Mouse (Mus musculus): ENCODE measurements around the gene Ciart. TPM values are rescaled to one million over a fixed set of nuclear protein-coding genes. Genes with fewer than 3 reads are reported as not detected.
A peak's percentile ranks its signal among the peaks of the same experiment; 100 is the strongest.

Gene Ciart
- polyA plus RNA-seq, 1 experiment = 0.72 TPM

DNA sequence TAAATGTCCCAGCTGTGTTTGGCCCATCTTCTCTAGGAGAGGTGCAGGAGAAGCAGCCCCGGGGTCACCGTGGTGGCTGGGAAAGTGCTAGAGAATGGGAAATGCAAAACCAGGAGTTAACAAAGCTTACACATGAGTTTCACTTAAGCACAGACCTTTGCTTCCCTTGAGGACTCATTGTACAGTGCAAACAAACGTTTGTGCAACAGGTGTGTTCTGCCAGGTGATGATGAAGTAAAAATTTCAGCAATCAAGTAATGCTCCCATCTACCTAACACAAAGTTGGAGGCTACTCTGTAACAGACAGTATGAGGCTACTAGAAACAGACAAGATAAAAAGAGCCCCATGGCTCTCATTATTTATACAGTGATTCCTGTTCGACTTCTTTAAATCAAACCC is 3.0 kb downstream of the Ciart start:
- H3K27me3 ChIP-seq (ENCODE audit: control insufficient read depth, insufficient read depth, low read length) = no peaks in the 10 kb centered on the region
- WGBS = 69% methylated on average over 4 of the region's 4 CpGs
- peaks cover 6% of the 10 kb centered on the region; the same call in 1 of the 2 replicates for H3K4me1 ChIP-seq (ENCODE audit: control insufficient read depth, insufficient read depth, insufficient read length, low read length)
- TF ChIP-seq CTCF (IDR thresholded peaks at IDR 0.05; ENCODE audit: extremely low read depth, insufficient read length, insufficient replicate concordance, low read depth, low read length) (no peak), POLR2A (IDR thresholded peaks at IDR 0.05; ENCODE audit: low read depth, low read length) (no peak)
- H3K27ac ChIP-seq (ENCODE audit: insufficient read depth, low read depth, low read length) = no peak overlapping the region
- peaks cover 1% of the 10 kb centered on the region; the same call in 1 of the 2 replicates for H3K36me3 ChIP-seq (ENCODE audit: control insufficient read depth, insufficient read depth, low read length)
- H3K4me3 ChIP-seq (ENCODE audit: low read depth, low read length) = no peak overlapping the region

DNA sequence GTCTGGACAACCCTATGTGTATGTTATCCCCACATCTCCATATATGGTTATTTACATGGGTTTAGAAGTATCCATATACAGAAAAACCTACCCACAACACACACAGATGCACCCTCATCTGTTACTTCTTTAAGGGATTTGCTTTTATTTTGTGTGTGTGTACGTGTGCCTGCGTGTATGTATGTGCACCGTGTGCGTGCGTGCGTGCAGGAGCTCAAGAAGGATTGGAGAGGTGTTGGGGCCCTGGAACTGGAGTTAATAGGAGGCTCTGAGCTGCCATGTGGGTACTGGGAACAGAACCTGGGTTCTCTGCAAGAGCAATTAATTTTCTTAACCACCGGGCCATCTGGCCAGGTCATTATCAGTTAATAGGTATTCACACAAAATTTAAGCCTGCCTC is 10.0 kb downstream of the Ciart start:
- no peak for TF ChIP-seq CTCF (IDR thresholded peaks at IDR 0.05; ENCODE audit: extremely low read depth, insufficient read length, insufficient replicate concordance, low read depth, low read length)
- TF ChIP-seq POLR2A (IDR thresholded peaks at IDR 0.05; ENCODE audit: low read depth, low read length) = no peak
- Histone ChIP-seq H3K27me3 (ENCODE audit: control insufficient read depth, insufficient read depth, low read length) (no peaks in the 10 kb centered on the region), H3K27ac (ENCODE audit: insufficient read depth, low read depth, low read length) (no peak overlapping the region), H3K4me3 (ENCODE audit: low read depth, low read length) (peak overlapping the region; percentile 45), H3K4me1 (ENCODE audit: control insufficient read depth, insufficient read depth, insufficient read length, low read length) (no peaks in the 10 kb centered on the region; the same call in 1 of the 2 replicates), H3K36me3 (ENCODE audit: control insufficient read depth, insufficient read depth, low read length) (peaks cover 9% of the 10 kb centered on the region)
- WGBS = 18% methylated on average over 7 of the region's 7 CpGs

DNA sequence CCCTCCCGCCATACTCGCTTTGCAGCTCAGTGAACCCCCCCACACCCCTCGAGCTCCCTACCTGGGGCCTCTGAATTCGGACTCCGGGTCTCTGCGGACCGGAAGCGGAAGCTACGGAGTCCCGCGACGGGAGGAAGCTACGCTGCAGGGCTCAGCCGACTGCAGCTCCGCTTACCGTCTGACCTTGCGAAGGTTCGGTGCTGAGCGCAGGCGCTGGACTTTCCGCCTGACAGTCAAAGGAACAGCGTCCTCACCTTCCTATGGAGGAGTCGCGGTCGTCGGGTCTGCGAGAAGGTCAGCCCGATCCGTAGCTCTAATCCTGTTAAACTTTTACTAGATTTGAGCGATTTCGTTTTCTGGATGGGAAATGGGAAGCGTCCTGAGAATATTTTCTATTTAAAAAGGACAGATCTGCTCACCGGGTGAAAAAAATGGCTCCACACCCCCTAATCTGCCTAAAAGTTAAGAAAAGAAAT is 10.6 kb downstream of the Ciart start, which contains the start of gene Mrps21:
Gene Mrps21, minus strand, starts transcription at position 128 of the 476 bp plus-strand sequence.
- peaks cover 11% of the 10 kb centered on the region for H3K36me3 ChIP-seq (ENCODE audit: control insufficient read depth, insufficient read depth, low read length)
- under 1% methylated on average over 33 of the region's 33 CpGs for WGBS
- H3K27ac ChIP-seq (ENCODE audit: insufficient read depth, low read depth, low read length) = peak within 1 kb of the TSS; percentile 79
- H3K4me3 ChIP-seq (ENCODE audit: low read depth, low read length) = peak within 1 kb of the TSS; percentile 84
- TF ChIP-seq CTCF (IDR thresholded peaks at IDR 0.05; ENCODE audit: extremely low read depth, insufficient read length, insufficient replicate concordance, low read depth, low read length) = no peak
- TF ChIP-seq POLR2A (IDR thresholded peaks at IDR 0.05; ENCODE audit: low read depth, low read length) = peak; percentile 96
- no peaks in the 10 kb centered on the region; the same call in 1 of the 2 replicates for H3K4me1 ChIP-seq (ENCODE audit: control insufficient read depth, insufficient read depth, insufficient read length, low read length)
- H3K27me3 ChIP-seq (ENCODE audit: control insufficient read depth, insufficient read depth, low read length) = no peaks in the 10 kb centered on the region

DNA sequence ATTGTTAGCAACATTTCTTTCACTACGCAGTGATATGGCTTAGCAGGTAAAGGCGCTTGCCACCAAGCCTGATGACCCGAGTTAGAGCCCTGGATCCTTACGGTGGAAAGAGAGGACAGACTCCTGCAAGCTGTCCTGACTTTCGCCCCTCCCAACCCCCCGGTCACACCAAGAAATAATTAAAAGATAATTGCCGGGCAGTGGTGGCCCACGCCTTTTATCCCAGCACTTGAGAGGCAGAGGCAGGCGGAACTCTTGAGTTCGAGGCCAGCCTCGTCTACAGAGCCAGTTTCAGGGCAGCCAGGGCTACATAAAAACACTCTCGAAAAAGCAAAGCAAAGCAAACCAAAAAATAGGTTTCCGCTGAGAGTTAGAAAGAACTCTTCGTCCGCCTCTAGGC is 11.1 kb downstream of the Ciart start:
- H3K27me3 ChIP-seq (ENCODE audit: control insufficient read depth, insufficient read depth, low read length) = no peaks in the 10 kb centered on the region
- H3K27ac ChIP-seq (ENCODE audit: insufficient read depth, low read depth, low read length) = peak overlapping the region; percentile 79
- 3% methylated on average over 15 of the region's 15 CpGs for WGBS
- TF ChIP-seq POLR2A (IDR thresholded peaks at IDR 0.05; ENCODE audit: low read depth, low read length) (no peak), CTCF (IDR thresholded peaks at IDR 0.05; ENCODE audit: extremely low read depth, insufficient read length, insufficient replicate concordance, low read depth, low read length) (no peak)
- H3K4me1 ChIP-seq (ENCODE audit: control insufficient read depth, insufficient read depth, insufficient read length, low read length) = no peaks in the 10 kb centered on the region; the same call in 1 of the 2 replicates
- peak overlapping the region; percentile 84 for H3K4me3 ChIP-seq (ENCODE audit: low read depth, low read length)
- peaks cover 10% of the 10 kb centered on the region for H3K36me3 ChIP-seq (ENCODE audit: control insufficient read depth, insufficient read depth, low read length)

DNA sequence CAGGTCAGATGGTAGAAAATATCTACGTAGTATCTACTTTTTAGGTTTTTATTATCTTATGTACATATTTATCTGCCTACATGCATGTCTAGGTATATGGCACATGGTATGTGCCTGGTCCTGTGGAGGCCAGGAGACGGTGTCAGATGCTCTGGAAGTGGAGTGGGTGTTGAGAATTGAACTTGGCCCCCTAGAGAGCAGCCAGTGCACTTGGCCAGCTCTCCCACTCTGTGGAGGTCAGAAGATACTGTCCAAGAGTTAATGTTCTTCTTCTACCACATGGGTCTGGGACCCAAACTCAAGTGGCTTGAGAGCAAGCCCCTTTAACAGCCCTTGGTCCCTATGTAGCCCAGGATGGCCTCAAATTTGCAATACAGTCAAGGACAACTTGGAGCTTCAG is 14.6 kb downstream of the Ciart start:
- no peaks in the 10 kb centered on the region; the same call in 1 of the 2 replicates for H3K4me1 ChIP-seq (ENCODE audit: control insufficient read depth, insufficient read depth, insufficient read length, low read length)
- no peaks in the 10 kb centered on the region for H3K27me3 ChIP-seq (ENCODE audit: control insufficient read depth, insufficient read depth, low read length)
- TF ChIP-seq CTCF (IDR thresholded peaks at IDR 0.05; ENCODE audit: extremely low read depth, insufficient read length, insufficient replicate concordance, low read depth, low read length) = no peak
- no peak for TF ChIP-seq POLR2A (IDR thresholded peaks at IDR 0.05; ENCODE audit: low read depth, low read length)
- H3K27ac ChIP-seq (ENCODE audit: insufficient read depth, low read depth, low read length) = no peak overlapping the region
- WGBS = 92% methylated on average over 2 of the region's 2 CpGs
- peaks cover 27% of the 10 kb centered on the region for H3K36me3 ChIP-seq (ENCODE audit: control insufficient read depth, insufficient read depth, low read length)
- H3K4me3 ChIP-seq (ENCODE audit: low read depth, low read length) = no peak overlapping the region

DNA sequence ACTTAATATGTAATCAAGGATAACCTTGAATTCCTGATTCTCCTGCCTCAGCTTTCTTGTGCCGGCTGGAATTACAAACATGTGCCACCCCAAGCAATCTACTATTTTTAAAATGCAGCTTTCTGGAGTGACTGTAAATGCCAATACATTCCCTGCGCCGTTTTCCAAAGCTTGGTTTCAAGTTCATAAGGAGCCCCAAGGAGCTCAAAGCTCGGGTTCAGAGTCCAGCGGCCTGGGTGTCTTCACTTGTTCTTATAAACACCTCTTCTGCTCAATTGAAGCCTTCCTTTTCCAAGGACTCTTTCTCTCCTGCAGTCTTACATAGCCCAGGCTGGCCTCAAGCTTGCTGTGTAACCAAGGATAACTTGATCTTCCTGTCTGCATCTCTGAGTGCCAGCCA is 16.0 kb downstream of the Ciart start:
- TF ChIP-seq CTCF (IDR thresholded peaks at IDR 0.05; ENCODE audit: extremely low read depth, insufficient read length, insufficient replicate concordance, low read depth, low read length) (no peak), POLR2A (IDR thresholded peaks at IDR 0.05; ENCODE audit: low read depth, low read length) (no peak)
- no peak overlapping the region for H3K27ac ChIP-seq (ENCODE audit: insufficient read depth, low read depth, low read length)
- 77% methylated on average over 5 of the region's 5 CpGs for WGBS
- H3K36me3 ChIP-seq (ENCODE audit: control insufficient read depth, insufficient read depth, low read length) = peaks cover 27% of the 10 kb centered on the region
- H3K4me3 ChIP-seq (ENCODE audit: low read depth, low read length) = no peak overlapping the region
- no peaks in the 10 kb centered on the region for H3K27me3 ChIP-seq (ENCODE audit: control insufficient read depth, insufficient read depth, low read length)
- no peaks in the 10 kb centered on the region for H3K4me1 ChIP-seq (ENCODE audit: control insufficient read depth, insufficient read depth, insufficient read length, low read length)

DNA sequence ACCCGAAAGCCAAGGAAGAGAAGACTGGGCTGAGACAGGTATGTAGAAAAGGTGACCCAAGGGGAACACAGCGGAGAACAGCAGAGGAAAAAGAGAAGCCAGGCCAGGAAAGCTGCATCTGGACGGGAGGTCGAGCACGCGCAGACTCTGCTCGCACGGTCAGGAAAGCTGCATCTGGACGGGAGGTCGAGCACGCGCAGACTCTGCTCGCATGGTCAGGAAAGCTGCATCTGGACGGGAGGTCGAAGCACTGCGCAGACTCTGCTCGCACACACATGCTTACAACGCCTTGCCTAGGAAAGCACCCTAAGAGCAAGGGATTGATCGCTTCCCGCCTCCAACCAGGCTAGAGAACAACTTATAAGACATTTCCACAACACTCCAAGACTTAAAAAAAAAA is 16.5 kb downstream of the Ciart start:
- Histone ChIP-seq H3K27me3 (ENCODE audit: control insufficient read depth, insufficient read depth, low read length) (no peaks in the 10 kb centered on the region), H3K4me1 (ENCODE audit: control insufficient read depth, insufficient read depth, insufficient read length, low read length) (no peaks in the 10 kb centered on the region), H3K4me3 (ENCODE audit: low read depth, low read length) (no peak overlapping the region), H3K27ac (ENCODE audit: insufficient read depth, low read depth, low read length) (no peak overlapping the region), H3K36me3 (ENCODE audit: control insufficient read depth, insufficient read depth, low read length) (peaks cover 27% of the 10 kb centered on the region)
- TF ChIP-seq POLR2A (IDR thresholded peaks at IDR 0.05; ENCODE audit: low read depth, low read length) = no peak
- no peak for TF ChIP-seq CTCF (IDR thresholded peaks at IDR 0.05; ENCODE audit: extremely low read depth, insufficient read length, insufficient replicate concordance, low read depth, low read length)
- WGBS = 92% methylated on average over 20 of the region's 20 CpGs

Data from small intestine, adult 2 months (tissue).